In the genomic region with DNA sequence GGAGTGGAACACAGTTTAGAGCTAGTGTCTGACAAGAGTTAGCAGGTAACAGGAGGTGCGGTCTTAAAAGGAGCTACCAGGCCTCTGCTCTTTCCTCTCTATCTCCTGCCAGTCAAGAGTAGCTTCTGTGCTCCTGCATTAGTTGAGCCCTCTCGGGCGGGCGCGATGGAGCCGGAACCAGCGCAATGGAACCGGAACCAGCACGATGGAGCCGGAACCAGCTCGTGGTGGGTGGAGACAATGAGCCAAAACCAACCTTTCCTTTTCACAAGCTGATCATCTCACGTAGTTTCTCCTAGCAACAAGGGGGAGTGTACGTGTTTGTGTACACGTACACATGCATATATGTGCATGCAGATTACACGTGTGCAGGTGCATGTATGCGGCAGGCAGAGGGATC, we compare ENCODE assay signal across 26 mouse cellular contexts. TPM values are rescaled to one million over a fixed set of nuclear protein-coding genes. Genes with fewer than 3 reads are reported as not detected.
DNase-seq lines count a peak whose midpoint lies in the region; ATAC-seq and TF ChIP-seq lines count a peak whose summit lies in the region.
"Had no signal": no experiment of that assay in that cellular context is flagged by ENCODE, and none has a peak within 500 bp of the region (broad histone marks: within the 10 kb centered on the region; RNA-seq: fewer than 3 reads in every experiment).

No protein-coding gene starts in this region.

- H3K9ac ChIP-seq in forebrain, embryonic 15.5 days (replicated peaks): no peak overlapping the region
- no peak overlapping the region for H3K9ac ChIP-seq in forebrain, embryonic 14.5 days (ENCODE audit: low read length)
- no peak overlapping the region for H3K9ac ChIP-seq in kidney, embryonic 15.5 days
- H3K9ac ChIP-seq: embryonic facial prominence, embryonic 13.5 days; embryonic facial prominence, embryonic 15.5 days; forebrain, embryonic 12.5 days had no signal

- 96% methylated on average over 16 of the region's 16 CpGs for WGBS in forebrain, embryonic 15.5 days
- WGBS in forebrain, embryonic 14.5 days: 96% methylated on average over 16 of the region's 16 CpGs
- 96% methylated on average over 16 of the region's 16 CpGs for WGBS in kidney, embryonic 15.5 days

- no peaks in the 10 kb centered on the region for H3K9me3 ChIP-seq in forebrain, embryonic 15.5 days
- no peaks in the 10 kb centered on the region for H3K9me3 ChIP-seq in forebrain, embryonic 14.5 days (replicated peaks; ENCODE audit: control insufficient read depth, low read length)
- peaks cover 6% of the 10 kb centered on the region; the same call in 1 of the 2 replicates for H3K9me3 ChIP-seq in E14TG2a.4 (ENCODE audit: low read length)
- H3K9me3 ChIP-seq in kidney, embryonic 15.5 days (replicated peaks): no peaks in the 10 kb centered on the region
- H3K9me3 ChIP-seq: embryonic facial prominence, embryonic 13.5 days; embryonic facial prominence, embryonic 15.5 days; forebrain, embryonic 12.5 days had no signal

- no peaks in the 10 kb centered on the region for H3K27me3 ChIP-seq in forebrain, embryonic 15.5 days
- no peaks in the 10 kb centered on the region for H3K27me3 ChIP-seq in forebrain, embryonic 14.5 days (replicated peaks; ENCODE audit: control insufficient read depth, insufficient read depth, low read length)
- H3K27me3 ChIP-seq in E14TG2a.4 (ENCODE audit: insufficient read depth, low read length): no peaks in the 10 kb centered on the region
- H3K27me3 ChIP-seq in kidney, embryonic 15.5 days: no peaks in the 10 kb centered on the region
- H3K27me3 ChIP-seq: embryonic facial prominence, embryonic 13.5 days; embryonic facial prominence, embryonic 15.5 days; forebrain, embryonic 12.5 days had no signal

- no peak for TF ChIP-seq CTCF in E14TG2a.4 (conservative IDR thresholded peaks at IDR 0.05; ENCODE audit: low read length)

- no peak for DNase-seq in forebrain, embryonic 14.5 days (ENCODE audit: low spot score)
- DNase-seq in ES-CJ7 (ENCODE audit: low read depth, low spot score): peak; percentile 52
- DNase-seq in R1 (ENCODE audit: low read depth, low spot score): peak; percentile 80
- DNase-seq in heart, postnatal 36 days: no peak
- DNase-seq in lung, adult 18-20 months: no peak
- DNase-seq: adrenal gland, adult 2 months; adrenal gland, postnatal 10 days; adrenal gland, postnatal 25 days; cerebellum, adult 11 months; cerebellum, adult 18-20 months; cerebellum, adult 8-10 months; cerebellum, adult 9-11 months; cerebellum, postnatal 14 days; cerebellum, postnatal 36 days; embryo, embryonic 11 days had no signal

- H3K36me3 ChIP-seq in forebrain, embryonic 15.5 days: peaks cover 82% of the 10 kb centered on the region
- peaks cover 87% of the 10 kb centered on the region for H3K36me3 ChIP-seq in forebrain, embryonic 14.5 days (ENCODE audit: control insufficient read depth, insufficient read depth, low read length)
- peaks cover 46% of the 10 kb centered on the region for H3K36me3 ChIP-seq in E14TG2a.4 (ENCODE audit: insufficient read depth, low read length)
- peaks cover 86% of the 10 kb centered on the region for H3K36me3 ChIP-seq in kidney, embryonic 15.5 days

- no peak overlapping the region for H3K4me2 ChIP-seq in forebrain, embryonic 15.5 days (replicated peaks)
- no peak overlapping the region for H3K4me2 ChIP-seq in forebrain, embryonic 14.5 days (ENCODE audit: low read length)
- H3K4me2 ChIP-seq in kidney, embryonic 15.5 days: no peak overlapping the region
- H3K4me2 ChIP-seq: embryonic facial prominence, embryonic 13.5 days; embryonic facial prominence, embryonic 15.5 days; forebrain, embryonic 12.5 days had no signal

- ATAC-seq in forebrain, embryonic 15.5 days (replicated peaks): no peak
- no peak for ATAC-seq in forebrain, embryonic 14.5 days
- no peak for ATAC-seq in kidney, embryonic 15.5 days (replicated peaks; ENCODE audit: low FRiP score)
- ATAC-seq: forebrain, embryonic 16.5 days had no signal

- 0 out of 2 replicates have a peak overlapping the region, but pooled peaks have one; percentile 3 for H3K27ac ChIP-seq in forebrain, embryonic 15.5 days (replicated peaks)
- no peak overlapping the region for H3K27ac ChIP-seq in forebrain, embryonic 14.5 days (ENCODE audit: low read depth, low read length)
- no peak overlapping the region for H3K27ac ChIP-seq in kidney, embryonic 15.5 days
- H3K27ac ChIP-seq: embryonic facial prominence, embryonic 13.5 days; embryonic facial prominence, embryonic 15.5 days; forebrain, embryonic 10.5 days; forebrain, embryonic 12.5 days had no signal

- H3K4me1 ChIP-seq in forebrain, embryonic 15.5 days: no peaks in the 10 kb centered on the region; the same call in 1 of the 2 replicates
- no peaks in the 10 kb centered on the region for H3K4me1 ChIP-seq in forebrain, embryonic 14.5 days (ENCODE audit: control insufficient read depth, insufficient read depth, low read length)
- H3K4me1 ChIP-seq in E14TG2a.4 (replicated peaks; ENCODE audit: low read depth, low read length): peaks cover 68% of the 10 kb centered on the region
- peaks cover 4% of the 10 kb centered on the region for H3K4me1 ChIP-seq in kidney, embryonic 15.5 days

- H3K4me3 ChIP-seq in forebrain, embryonic 15.5 days: no peak overlapping the region
- H3K4me3 ChIP-seq in forebrain, embryonic 14.5 days (ENCODE audit: low read depth, low read length): no peak overlapping the region
- peak overlapping the region; percentile 74 for H3K4me3 ChIP-seq in E14TG2a.4 (replicated peaks; ENCODE audit: low read length)
- H3K4me3 ChIP-seq in kidney, embryonic 15.5 days (replicated peaks): no peak overlapping the region
- H3K4me3 ChIP-seq: embryonic facial prominence, embryonic 13.5 days; embryonic facial prominence, embryonic 15.5 days; erythroblast, embryonic 14.5 days; forebrain, embryonic 10.5 days; forebrain, embryonic 12.5 days had no signal

- intact Hi-C loops in heart, postnatal 36 days (cut with DNase I): no loop called here

RNA-seq across cellular contexts. Expression of a gene that starts 36.0 kb away (rescaled TPM):
- polyA plus RNA-seq in forebrain, embryonic 15.5 days (2015; fragmentation: Nextera tagmentation; extraction: Ambion mirVana): 82.8 and 85.4 TPM in 2 replicates
- polyA plus RNA-seq in forebrain, embryonic 14.5 days (2014; fragmentation: Nextera tagmentation; extraction: Ambion mirVana): 50.4 and 69.7 TPM in 2 replicates
- total RNA-seq in heart, postnatal 36 days (2021): under 1 TPM; 0.08 to 0.25 TPM
- polyA plus RNA-seq in kidney, embryonic 15.5 days (2015; fragmentation: Nextera tagmentation; extraction: Ambion mirVana): 4.6 and 6.4 TPM in 2 replicates
- total RNA-seq: common myeloid progenitor, adult 5-6 weeks; MEL had no signal
- polyA plus RNA-seq: erythroblast, embryonic 14.5 days had no signal

Comparison
In these comparisons a context has a peak if more than half of its experiments do, and no peak if none do; other contexts are left out.
1. DNase-seq: peak in ES-CJ7 (single experiment) and R1 (single experiment); none in forebrain, embryonic 14.5 days (single experiment), heart, postnatal 36 days (0 of 2) and lung, adult 18-20 months (0 of 2).